Mouse (Mus musculus): ENCODE data around the gene Rftn1. TPM values are rescaled to one million over a fixed set of nuclear protein-coding genes. Genes with fewer than 3 reads are reported as not detected.

Rftn1 gene
- 18.5 and 18.7 TPM in 2 replicates for polyA plus RNA-seq (2015; fragmentation: Nextera tagmentation; extraction: Ambion mirVana)

DNA sequence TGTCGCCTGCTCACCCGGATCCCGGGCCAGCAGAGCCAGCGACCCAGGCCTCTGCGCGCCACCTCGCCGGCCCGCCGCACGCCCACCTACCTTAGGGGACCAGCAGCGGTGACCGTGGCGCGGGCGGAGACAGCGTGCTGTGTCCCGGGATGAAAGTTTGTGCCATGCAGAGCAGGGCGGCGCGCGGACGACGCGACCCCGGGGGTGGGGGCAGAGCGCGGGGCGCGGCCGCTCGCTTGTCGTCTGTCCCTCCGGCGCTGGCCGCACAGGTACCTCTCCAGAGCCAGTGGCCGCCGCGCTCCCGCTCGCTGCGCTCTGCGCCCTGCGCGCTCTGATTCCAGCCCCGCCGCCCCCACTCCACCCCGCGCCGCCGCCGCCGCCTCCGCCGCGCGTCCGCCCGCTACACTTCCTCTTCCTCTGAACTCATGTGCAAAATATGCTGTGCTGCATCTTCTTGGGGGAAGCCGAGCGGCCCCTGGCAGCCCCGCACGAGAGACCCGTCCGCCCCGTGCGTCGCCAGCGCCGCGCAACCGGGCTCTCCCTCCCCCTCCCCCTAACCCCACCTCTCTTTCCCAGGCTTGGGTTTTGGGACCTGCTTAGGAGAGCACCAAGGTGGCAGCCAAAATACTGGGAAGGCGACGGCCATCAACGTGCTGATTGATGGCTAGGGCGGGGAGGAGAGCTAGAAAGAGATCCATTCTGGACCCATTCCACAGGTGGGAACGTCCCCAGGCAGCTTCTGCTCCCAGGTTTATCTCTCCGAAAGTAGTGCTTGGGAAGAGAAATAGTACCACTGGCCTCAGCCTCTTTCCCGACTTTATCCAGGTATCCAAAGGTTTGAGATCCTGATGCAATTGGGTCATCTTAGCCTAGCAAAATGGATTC lies at the start of gene Rftn1:
Gene Rftn1, minus strand, starts transcription at position 544 of the 885 bp plus-strand sequence.
- Histone ChIP-seq H3K4me2 (peak within 1 kb of the TSS; percentile 100), H3K9ac (peak within 1 kb of the TSS; percentile 81), H3K36me3 (no peaks in the 10 kb centered on the region), H3K4me3 (peak within 1 kb of the TSS; percentile 68), H3K9me3 (no peaks in the 10 kb centered on the region), H3K27me3 (peaks cover 49% of the 10 kb centered on the region), H3K27ac (replicated peaks) (peak within 1 kb of the TSS; percentile 42), H3K4me1 (replicated peaks) (peaks cover 48% of the 10 kb centered on the region)
- under 1% methylated on average over 69 of the region's 79 CpGs for WGBS
- peak; percentile 34 for ATAC-seq (ENCODE audit: low read depth)

DNA sequence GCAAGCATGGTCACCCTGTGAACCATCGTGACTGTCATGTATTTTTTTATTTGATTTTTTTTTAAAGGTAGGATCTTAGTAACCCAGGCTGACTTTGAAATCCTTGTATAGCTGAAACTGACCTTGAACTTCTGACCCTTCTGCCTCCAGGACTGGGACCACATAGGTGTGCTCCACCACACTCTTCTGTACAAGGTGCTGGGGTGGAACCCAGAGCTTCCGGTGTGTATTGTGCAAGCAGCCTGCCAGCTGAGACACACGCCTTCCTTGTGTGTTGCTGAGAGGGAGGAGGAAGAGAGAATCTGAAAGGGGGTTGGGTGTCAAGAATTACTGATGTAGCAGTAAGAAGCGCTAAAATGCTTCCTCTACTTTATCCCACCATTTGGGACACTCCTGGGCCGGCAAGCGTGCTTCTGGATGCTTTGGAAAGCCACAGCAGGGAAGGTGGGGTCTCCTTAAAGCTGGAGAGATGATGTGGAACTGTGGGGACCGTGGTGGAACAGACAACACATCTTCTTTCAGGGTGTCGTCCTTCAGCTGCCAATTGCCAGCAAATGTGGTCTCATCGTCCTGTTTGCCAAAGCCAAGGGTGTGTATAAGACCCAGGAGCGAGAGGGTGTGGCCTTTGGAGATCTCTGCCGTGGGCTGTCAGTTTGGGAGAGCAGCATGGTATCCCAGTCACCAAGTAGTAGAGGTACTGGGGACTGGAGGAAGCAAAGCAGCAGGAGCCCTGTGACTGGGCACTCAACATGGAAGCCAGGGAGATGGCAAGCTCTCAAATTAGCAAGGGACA lies 47.5 kb upstream of the Rftn1 start:
- Histone ChIP-seq H3K4me3 (no peak overlapping the region), H3K9ac (no peak overlapping the region), H3K27me3 (0 out of 2 replicates have a peak, but pooled peaks cover 4% of the 10 kb centered on the region), H3K4me2 (no peak overlapping the region), H3K36me3 (no peaks in the 10 kb centered on the region), H3K27ac (replicated peaks) (no peak overlapping the region), H3K4me1 (replicated peaks) (peaks cover 18% of the 10 kb centered on the region), H3K9me3 (no peaks in the 10 kb centered on the region)
- 70% methylated on average over 11 of the region's 11 CpGs for WGBS
- no peak for ATAC-seq (ENCODE audit: low read depth)

DNA sequence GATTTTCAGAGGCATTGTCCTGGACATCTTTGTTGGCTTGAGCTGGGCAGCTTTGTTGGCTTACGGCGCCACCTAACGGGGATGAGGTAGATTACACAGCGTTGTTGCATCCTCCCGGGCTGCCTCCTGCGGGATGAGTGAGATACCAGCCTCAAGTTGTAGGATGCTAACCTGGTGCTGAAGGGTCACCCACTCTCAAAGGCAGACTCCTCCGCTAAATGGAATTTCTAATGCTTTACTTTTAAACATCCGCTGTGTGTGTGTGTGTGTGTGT lies 46.9 kb upstream of the Rftn1 start:
- Histone ChIP-seq H3K36me3 (no peaks in the 10 kb centered on the region), H3K4me1 (replicated peaks) (peaks cover 18% of the 10 kb centered on the region), H3K4me2 (peak overlapping the region; percentile 31), H3K4me3 (no peak overlapping the region), H3K27me3 (0 out of 2 replicates have a peak, but pooled peaks cover 4% of the 10 kb centered on the region), H3K9me3 (no peaks in the 10 kb centered on the region), H3K27ac (replicated peaks) (peak overlapping the region; percentile 93), H3K9ac (no peak overlapping the region)
- 7% methylated on average over 8 of the region's 8 CpGs for WGBS
- ATAC-seq (ENCODE audit: low read depth): peak; percentile 86

DNA sequence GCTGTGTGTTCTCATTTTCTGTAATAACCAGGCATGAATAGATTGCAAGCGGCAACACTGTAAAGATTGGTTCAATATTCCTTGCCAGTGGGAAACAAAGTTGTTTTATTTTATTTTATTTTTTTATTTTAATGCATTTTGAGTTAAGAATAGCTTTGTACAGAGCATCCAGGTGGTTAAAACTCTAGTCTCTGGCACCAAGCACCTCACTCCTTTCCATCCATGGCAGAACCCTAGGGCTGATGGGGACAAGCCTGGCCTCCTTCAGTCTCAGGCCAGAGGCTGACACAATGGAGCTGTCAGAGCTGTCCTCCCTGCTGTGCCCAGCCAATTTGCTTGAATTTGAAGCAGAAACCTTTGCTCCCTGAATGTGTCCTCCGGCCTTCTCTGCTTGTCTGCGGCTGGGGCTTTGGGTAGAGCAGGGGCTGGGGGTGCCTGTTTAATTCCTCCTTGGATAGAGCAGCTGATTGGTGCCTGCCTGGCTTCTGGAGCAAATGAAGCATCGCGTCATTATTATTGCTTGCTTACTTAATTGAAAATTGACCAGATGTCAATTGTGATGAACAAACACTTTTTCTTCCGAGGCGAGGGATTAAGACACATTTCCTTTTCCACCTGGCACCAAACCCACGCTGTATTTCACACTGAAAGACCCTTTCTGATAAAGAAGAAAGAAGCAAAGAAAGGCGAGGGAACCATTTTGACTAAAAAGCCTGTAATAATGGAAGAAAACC lies 46.4 kb upstream of the Rftn1 start:
- H3K36me3 ChIP-seq: no peaks in the 10 kb centered on the region
- peaks cover 18% of the 10 kb centered on the region for H3K4me1 ChIP-seq (replicated peaks)
- 0 out of 2 replicates have a peak, but pooled peaks cover 4% of the 10 kb centered on the region for H3K27me3 ChIP-seq
- no peak overlapping the region for H3K4me3 ChIP-seq
- peak; percentile 91 for ATAC-seq (ENCODE audit: low read depth)
- peak overlapping the region; percentile 31 for H3K4me2 ChIP-seq
- H3K9ac ChIP-seq: peak overlapping the region; percentile 44
- H3K9me3 ChIP-seq: no peaks in the 10 kb centered on the region
- WGBS: 21% methylated on average over 9 of the region's 9 CpGs
- peak overlapping the region; percentile 93 for H3K27ac ChIP-seq (replicated peaks)

DNA sequence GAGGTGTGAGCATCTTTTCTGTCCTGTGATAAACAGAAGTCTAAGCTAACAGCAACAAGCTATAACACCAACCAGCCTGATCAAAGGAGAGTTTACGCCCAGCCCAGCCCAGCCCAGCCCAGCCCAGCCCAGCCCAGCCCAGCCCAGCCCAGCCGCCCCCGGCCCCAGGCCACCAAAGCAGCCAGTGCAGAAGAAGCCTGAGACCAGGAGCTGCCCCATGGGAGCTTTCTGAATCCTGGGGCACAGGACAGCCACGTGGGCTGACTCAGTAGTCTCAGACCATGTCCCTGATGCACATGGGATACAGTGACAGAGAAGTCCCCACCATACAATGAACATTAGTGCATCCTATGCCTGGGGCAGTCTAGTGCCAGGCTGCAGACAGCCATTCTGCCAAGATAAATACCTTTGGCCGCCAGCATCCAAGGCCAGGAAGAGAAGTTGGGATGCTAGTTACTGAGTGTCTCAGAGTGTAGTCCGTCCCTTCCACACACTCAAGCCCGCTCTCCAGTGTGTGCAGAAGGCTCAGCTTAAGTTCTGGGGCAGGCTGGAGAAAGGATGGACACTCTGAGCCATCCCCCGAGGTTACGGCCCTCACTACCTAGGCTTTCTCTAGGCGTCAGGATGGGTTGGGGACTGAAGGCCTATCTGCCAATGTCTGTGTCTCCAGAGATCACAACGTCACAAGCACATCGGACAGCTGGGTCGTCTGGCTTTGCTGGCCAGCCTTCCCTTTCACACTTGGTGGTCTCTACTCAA lies 45.6 kb upstream of the Rftn1 start:
- Histone ChIP-seq H3K4me3 (no peak overlapping the region), H3K27me3 (0 out of 2 replicates have a peak, but pooled peaks cover 4% of the 10 kb centered on the region), H3K9ac (no peak overlapping the region), H3K27ac (replicated peaks) (peak overlapping the region; percentile 93), H3K9me3 (no peaks in the 10 kb centered on the region), H3K4me2 (no peak overlapping the region), H3K4me1 (replicated peaks) (peaks cover 18% of the 10 kb centered on the region), H3K36me3 (no peaks in the 10 kb centered on the region)
- ATAC-seq (ENCODE audit: low read depth): peak; percentile 66
- WGBS: 36% methylated on average over 13 of the region's 13 CpGs

DNA sequence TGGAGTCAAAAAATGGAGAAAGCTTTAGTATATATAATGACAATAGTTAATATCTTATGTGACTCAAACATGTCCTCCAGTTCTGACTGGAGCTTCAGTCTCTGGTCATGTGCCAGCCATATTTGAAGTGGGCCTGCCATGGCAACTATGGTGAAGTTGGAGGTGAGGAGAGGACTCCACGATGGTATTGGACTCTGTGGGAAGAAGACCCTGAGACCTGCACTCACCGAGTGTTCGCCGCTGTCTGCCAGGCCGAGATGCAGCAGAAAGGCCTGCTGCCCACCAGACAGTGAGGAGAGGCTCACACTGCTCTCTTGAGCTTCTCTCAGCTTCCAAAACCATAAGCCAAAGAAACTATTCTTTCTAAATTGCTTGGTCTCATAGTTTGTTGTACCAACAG lies 43.5 kb upstream of the Rftn1 start:
- no peak overlapping the region for H3K4me2 ChIP-seq

DNA sequence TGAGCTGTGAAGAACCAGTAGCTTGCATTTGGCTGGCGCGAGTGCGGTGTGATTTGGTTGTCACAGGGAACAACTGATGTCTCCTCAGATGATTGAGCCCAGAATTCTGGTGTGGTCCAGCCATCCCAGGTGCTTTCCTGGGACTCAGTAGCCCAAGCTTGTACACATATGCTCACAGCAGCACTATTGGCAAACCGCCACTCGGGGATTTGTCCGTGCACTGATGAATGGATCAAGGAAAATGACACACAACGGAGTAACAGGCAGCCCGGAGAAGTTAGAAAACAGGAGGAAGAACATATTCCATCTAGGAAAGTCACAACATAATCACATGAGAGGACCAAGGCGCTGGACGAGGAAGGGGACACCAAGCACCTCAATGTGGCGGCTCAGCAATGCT lies 42.3 kb upstream of the Rftn1 start:
- no peak overlapping the region for H3K4me2 ChIP-seq
- H3K9ac ChIP-seq: no peak overlapping the region
- H3K27ac ChIP-seq (replicated peaks): no peak overlapping the region
- no peaks in the 10 kb centered on the region for H3K9me3 ChIP-seq
- ATAC-seq (ENCODE audit: low read depth): no peak
- H3K4me1 ChIP-seq (replicated peaks): peaks cover 15% of the 10 kb centered on the region
- 0 out of 2 replicates have a peak, but pooled peaks cover 1% of the 10 kb centered on the region for H3K27me3 ChIP-seq
- 86% methylated on average over 11 of the region's 11 CpGs for WGBS
- no peak overlapping the region for H3K4me3 ChIP-seq
- H3K36me3 ChIP-seq: no peaks in the 10 kb centered on the region

More for the DNA sequence above, 43.5 kb upstream of the Rftn1 start:
- H3K4me1 ChIP-seq (replicated peaks): peaks cover 18% of the 10 kb centered on the region
- 89% methylated on average over 5 of the region's 5 CpGs for WGBS
- 0 out of 2 replicates have a peak, but pooled peaks cover 4% of the 10 kb centered on the region for H3K27me3 ChIP-seq
- no peaks in the 10 kb centered on the region for H3K36me3 ChIP-seq
- no peak overlapping the region for H3K9ac ChIP-seq
- no peak overlapping the region for H3K4me3 ChIP-seq
- H3K9me3 ChIP-seq: no peaks in the 10 kb centered on the region
- no peak overlapping the region for H3K27ac ChIP-seq (replicated peaks)
- ATAC-seq (ENCODE audit: low read depth): no peak

DNA sequence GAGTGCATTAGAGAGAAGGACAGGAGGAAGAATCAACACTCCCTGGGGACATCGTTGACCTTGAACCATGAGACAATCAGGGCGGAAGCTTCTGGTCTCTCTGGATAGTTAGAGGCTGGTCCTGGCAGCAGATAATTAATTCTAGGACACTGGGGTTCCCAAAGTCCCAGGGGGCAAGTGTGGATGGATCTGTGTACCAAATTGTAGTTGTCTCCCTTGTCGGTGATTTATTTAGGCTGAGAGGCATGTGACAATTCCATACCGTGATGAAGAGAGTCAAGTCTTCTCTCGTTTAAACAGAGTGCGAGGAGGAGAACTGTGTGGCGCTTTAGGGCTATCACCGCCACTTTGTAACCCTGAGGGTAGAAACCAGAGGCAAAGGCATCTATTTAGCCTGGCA lies 40.7 kb upstream of the Rftn1 start:
- no peaks in the 10 kb centered on the region for H3K9me3 ChIP-seq
- no peak overlapping the region for H3K4me2 ChIP-seq
- 72% methylated on average over 8 of the region's 8 CpGs for WGBS
- H3K4me3 ChIP-seq: no peak overlapping the region
- no peak overlapping the region for H3K27ac ChIP-seq (replicated peaks)
- H3K9ac ChIP-seq: no peak overlapping the region
- H3K4me1 ChIP-seq (replicated peaks): peaks cover 7% of the 10 kb centered on the region
- H3K27me3 ChIP-seq: no peaks in the 10 kb centered on the region
- no peaks in the 10 kb centered on the region for H3K36me3 ChIP-seq
- no peak for ATAC-seq (ENCODE audit: low read depth)

DNA sequence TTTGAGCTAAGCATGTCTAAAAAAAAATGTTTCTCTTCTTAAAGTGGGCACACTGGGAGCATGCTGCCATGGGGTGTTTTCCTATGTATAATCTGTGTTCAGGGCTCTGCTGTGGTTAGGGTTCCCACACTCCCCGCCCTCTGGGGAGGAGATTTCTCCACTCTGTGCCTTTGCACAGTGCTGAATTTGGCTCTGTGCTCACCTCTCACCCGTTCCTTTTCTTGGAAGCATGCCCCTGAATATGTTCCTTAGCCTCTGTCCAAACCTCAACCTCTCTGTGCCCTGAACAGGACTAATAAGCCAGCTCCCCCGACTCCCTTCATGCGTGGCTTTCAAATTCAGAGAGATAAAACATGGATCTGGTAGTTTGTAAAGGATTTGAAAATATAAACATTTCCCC lies 39.1 kb upstream of the Rftn1 start:
- Histone ChIP-seq H3K36me3 (no peaks in the 10 kb centered on the region), H3K4me3 (no peak overlapping the region), H3K27ac (replicated peaks) (no peak overlapping the region), H3K4me2 (no peak overlapping the region), H3K4me1 (replicated peaks) (0 out of 2 replicates have a peak, but pooled peaks cover 4% of the 10 kb centered on the region), H3K9me3 (no peaks in the 10 kb centered on the region), H3K9ac (no peak overlapping the region), H3K27me3 (no peaks in the 10 kb centered on the region)
- 87% methylated on average over 4 of the region's 4 CpGs for WGBS
- ATAC-seq (ENCODE audit: low read depth): no peak

DNA sequence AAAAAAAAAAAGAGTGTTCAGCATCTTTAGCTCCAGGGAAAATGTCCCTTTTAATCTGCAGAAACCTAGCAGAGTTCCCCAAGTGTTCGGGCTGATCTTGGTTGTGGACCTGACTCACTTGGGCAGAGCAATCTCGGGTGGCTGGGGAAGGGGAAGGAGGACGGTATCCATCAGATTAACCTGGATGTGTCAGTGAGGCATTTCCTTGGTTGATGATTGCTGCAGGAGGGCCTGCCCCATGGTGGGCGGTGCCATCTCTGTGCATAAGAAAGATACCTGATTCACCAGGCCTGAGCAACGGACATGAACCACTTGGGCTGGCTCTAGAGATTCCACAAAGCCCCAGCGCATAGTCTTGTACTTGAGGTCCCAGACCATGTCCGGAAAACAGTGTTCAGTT lies 36.9 kb upstream of the Rftn1 start:
- Histone ChIP-seq H3K4me2 (no peak overlapping the region), H3K9me3 (no peaks in the 10 kb centered on the region), H3K27ac (replicated peaks) (no peak overlapping the region), H3K27me3 (no peaks in the 10 kb centered on the region), H3K36me3 (no peaks in the 10 kb centered on the region), H3K4me1 (replicated peaks) (0 out of 2 replicates have a peak, but pooled peaks cover 4% of the 10 kb centered on the region), H3K4me3 (no peak overlapping the region), H3K9ac (no peak overlapping the region)
- WGBS: 79% methylated on average over 7 of the region's 7 CpGs
- ATAC-seq (ENCODE audit: low read depth): no peak

DNA sequence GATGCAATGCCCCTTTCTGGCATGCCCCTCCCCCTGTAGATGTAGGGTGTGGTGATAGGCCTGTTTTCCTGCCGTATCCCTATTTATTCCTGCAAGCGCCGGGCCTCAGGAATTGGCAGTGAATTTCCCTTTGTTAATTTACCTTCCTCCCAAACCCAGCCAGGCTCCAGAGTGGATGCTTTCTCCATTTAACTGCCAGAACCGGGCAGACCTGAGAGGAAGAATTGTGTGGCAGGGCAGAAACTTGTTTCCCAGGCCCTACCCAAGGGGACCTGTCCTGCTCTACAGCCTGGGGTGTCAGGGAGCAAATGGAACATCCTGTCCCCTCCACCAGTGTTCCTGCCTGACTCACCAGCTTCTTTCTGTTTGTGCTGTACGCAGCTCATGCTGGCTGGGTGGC lies 34.2 kb upstream of the Rftn1 start:
- Histone ChIP-seq H3K27me3 (no peaks in the 10 kb centered on the region), H3K4me2 (no peak overlapping the region), H3K9ac (no peak overlapping the region), H3K36me3 (no peaks in the 10 kb centered on the region), H3K27ac (replicated peaks) (no peak overlapping the region), H3K4me3 (no peak overlapping the region), H3K4me1 (replicated peaks) (0 out of 2 replicates have a peak, but pooled peaks cover 4% of the 10 kb centered on the region), H3K9me3 (no peaks in the 10 kb centered on the region)
- WGBS: 65% methylated on average over 5 of the region's 5 CpGs
- ATAC-seq (ENCODE audit: low read depth): no peak
